Mouse (Mus musculus) spleen, adult 2 months (tissue): ENCODE data around the gene Cd248.

Experiments
- CTCF ChIP-seq: fragments of 200-500 bp; IDR thresholded peaks from 2 replicates; pipeline ENCODE4 v1.5.1; 2011; ENCODE audit warnings: mild to moderate bottlenecking, inconsistent platforms; ENCODE audit not compliant: insufficient read depth, insufficient read length, insufficient replicate concordance; ENCODE audit errors: extremely low read depth
- POLR2A ChIP-seq: fragments of 200-500 bp; IDR thresholded peaks from 2 replicates; pipeline ENCODE4 v1.6.1; 2011; ENCODE audit warnings: low read depth, low read length, inconsistent platforms

GRCm38 (mm10) chr19:5082005-5082404, 14.1 kb downstream of the Cd248 start:
- TF ChIP-seq CTCF (no peak), POLR2A (no peak)
